Mouse (Mus musculus) heart, adult 18-20 months (tissue): ENCODE measurements around the gene Tcp1. TPM values are rescaled to one million over a fixed set of nuclear protein-coding genes. Genes with fewer than 3 reads are reported as not detected.
"Not testable (repeated sequence)": the region's sequence is repeated elsewhere in the genome, so short reads cannot be mapped to it uniquely, and the experiment has no call there.

Source experiments
- DNase-seq, 2 experiments: peaks; one replicate each; pipeline ENCODE4 v3.0.0; 2021 to 2022; ENCODE audit warnings: mixed read lengths in 1 of 2
- long read RNA-seq, 2 experiments: library from polyadenylated mRNA; stranded (forward); transcript quantifications; one replicate each; pipeline ENCODE4 v2.0.0; 2021
- total RNA-seq, 2 experiments: library from RNA; stranded (reverse); gene quantifications; 2 replicates each; pipeline ENCODE4 v1.2.3; 2021

The Tcp1 gene
- total RNA-seq = 100 to 1,000 TPM; 191 to 206 TPM
- long read RNA-seq, experiment 1, transcript Tcp1-209 (12 exons, 2,446 nt) = major isoform, 126 of 171 reads
- long read RNA-seq, experiment 1, partial matches to known transcripts = 35 of 171 reads
- long read RNA-seq, experiment 1, other reads (novel, unspliced or antisense) = 9 of 171 reads
- long read RNA-seq, experiment 2, transcript Tcp1-209 (12 exons, 2,446 nt) = major isoform, 70 of 99 reads
- long read RNA-seq, experiment 2, partial matches to known transcripts = 26 of 99 reads
- long read RNA-seq, experiment 2, other reads (novel, unspliced or antisense) = 0 of 99 reads

GRCm38 (mm10) chr17:12915488-12915880, at the start of gene Tcp1:
Gene Tcp1, plus strand, starts transcription at chr17:12915701.
- DNase-seq = peak in 1 of 2 experiments; percentile 18

DNA sequence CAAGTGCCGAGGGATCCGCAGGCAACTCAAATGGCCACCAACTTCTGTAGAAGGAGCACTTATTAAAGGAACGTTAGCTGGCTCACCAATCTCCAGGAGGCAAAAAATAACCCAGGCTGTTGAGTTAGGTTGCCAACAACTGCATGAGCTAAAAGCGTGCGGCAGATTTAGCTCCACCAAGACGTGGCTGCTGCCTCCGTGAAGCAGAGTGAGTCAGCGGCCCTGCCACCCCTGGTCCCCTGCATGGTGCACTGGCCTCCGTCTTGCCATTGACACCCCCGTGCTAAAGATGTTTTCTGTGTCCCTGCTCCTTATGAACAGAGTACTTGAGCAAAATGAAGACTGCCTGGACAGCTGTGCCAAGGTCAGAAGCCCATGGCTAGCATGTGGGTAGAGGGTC, 48.6 kb upstream of the Tcp1 start:
- DNase-seq = peak; percentile 50 to 65

GRCm38 (mm10) chr17:12868043-12868442, 47.5 kb upstream of the Tcp1 start, which contains the start of gene Mas1:
Gene Mas1, minus strand, starts transcription at chr17:12868143.
- DNase-seq = no peak

DNA sequence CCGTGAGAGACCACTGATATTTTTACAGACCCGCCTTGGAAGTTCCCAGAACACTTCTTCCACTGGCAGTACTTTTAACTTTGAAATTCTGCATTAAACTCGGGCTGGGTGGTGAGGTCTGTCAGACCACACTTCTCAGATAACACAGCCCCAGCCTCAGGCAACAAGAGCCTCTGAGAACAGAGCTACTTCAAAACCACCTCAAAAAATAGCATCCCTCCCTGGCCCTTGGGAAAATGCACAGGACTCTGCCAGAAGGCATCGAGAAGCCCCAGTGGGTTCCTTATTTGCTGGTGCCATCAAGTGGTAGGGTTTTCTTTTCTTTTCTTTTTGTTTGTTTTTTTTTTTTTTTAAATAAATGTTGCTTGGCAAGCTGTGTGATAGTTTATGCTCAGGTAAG, 46.9 kb upstream of the Tcp1 start:
- DNase-seq = no peak

DNA sequence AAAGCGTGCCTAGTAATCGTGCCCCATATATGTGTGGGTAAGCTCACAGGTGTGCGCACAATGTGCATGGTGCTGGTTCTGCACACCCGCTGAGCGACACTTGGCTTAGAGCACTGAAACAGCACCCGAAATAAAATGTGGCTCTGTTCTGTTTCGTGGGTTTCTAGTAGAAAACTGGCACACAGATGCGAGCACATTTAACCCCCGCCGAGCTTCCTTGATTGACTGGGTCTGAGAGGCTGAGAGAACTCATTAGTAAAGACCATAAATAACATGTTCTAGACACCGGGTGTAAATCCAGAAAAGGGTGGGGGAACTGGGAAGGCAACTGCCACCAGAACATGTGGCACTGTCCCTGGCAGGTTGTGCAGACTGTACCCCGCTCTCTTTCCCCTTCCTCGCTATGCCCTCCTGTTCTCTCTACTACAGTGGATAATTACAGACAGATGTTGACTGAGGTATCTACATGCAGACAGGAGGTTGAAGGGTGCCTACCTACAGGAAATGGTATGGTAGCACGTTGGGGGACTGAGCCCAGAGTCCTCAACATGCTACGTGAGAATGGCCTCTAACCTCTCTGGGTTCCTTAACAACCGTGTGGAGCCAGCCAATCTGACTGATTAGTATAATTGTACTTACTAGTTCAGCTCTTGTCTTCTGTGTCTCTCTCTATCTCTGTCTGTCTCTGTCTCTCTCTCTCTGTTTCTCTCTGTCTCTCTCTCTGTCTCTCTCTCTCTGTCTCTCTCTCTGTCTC, 43.0 kb upstream of the Tcp1 start:
- no peak for DNase-seq

GRCm38 (mm10) chr17:12875734-12876133, 39.8 kb upstream of the Tcp1 start, which contains the start of gene Mrgprh:
Gene Mrgprh, plus strand, starts transcription at chr17:12876034.
- no peak for DNase-seq

DNA sequence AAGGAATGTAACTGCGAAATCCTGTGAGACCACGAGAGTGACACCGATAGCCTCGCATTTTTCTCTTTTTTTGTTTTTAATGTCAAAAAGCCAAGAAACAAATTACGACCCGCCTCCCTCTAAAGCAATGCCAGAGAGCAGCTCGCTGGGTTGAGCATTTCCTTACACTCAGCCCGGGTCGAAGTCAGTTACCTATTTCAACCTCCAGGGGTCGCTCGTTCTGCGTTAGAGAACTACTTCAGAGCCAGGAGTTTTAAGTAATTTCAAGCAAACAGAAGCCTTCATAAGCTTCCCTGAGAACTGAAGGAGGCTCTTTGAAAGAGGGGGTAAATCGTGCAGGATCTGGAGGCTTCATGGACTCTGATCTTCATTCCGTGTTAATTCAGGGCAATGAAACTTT, 35.3 kb upstream of the Tcp1 start:
- peak; percentile 79 to 90 for DNase-seq

DNA sequence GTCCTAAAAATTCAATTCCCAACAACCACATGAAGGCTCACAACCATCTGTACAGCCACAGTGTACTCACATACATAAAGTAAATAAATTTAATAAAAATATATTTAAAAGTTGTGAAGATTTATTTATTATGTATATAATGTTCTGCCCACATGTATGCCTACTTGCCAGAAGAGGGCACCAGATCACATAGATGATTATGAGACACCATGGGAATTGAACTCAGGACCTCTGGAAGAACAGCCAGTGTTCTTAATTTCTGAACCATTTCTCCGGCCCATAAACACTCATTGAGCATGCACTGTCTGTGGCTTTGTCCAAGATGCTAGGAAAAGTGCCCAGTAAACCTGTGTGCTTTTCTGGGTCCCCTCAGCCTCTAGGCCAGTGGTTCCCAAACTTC, 34.3 kb upstream of the Tcp1 start:
- DNase-seq = no peak

DNA sequence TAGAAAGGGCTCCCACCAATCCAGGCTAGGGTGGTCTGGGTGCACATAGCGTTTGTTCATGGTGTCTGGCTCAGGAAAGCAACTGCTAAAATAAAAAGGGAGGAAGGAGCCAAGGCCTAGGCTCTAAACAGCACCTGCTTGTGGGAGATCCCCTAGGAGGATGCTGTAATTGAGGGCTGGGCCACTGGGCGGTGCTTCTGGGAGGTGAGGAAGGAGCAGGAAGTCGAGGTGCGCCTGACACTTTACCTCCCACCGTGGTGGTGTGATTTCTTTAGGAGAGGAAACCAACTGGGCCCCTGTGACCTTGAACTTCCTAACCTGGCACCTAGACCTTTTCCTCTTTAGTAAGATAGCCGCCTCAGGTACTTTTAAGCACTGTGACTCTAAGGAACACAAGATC, 28.9 kb upstream of the Tcp1 start:
- DNase-seq = no peak

DNA sequence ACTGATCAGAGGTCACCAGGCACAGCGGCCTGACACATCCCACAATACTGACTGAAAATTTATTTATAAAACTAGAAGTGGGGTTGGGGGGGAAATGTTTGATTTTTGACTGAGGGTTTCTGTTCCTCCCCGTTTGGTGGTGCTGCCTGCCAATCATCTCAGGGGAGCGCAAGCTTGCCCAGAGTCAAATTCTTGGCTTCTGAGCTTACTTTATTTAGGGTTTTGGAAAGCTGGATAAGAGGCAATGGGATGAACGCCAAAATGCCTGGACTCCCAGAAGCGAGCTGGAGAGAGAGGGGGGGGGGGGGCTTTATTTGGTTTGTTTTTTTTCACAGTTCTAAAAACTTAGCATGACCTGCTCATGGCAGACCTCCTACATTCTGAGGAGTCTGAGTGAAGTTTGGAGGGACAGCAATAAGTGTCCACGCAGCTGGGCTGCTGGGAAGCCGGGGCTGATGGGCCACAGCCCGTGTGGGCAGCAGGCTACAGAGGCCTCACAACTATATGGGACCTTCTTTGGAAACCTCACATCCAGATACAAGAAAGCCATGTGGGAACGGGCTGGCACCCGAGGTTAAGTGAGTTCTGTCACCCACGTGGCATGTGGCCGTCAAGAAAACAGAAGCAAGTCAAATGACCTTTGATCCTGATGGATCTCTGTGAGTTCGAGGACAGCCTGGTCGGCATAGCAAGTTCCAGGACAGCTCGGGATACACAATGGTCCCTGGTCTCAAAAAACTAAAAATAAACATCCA, 28.3 kb upstream of the Tcp1 start:
- DNase-seq = peak; percentile 56 to 69

DNA sequence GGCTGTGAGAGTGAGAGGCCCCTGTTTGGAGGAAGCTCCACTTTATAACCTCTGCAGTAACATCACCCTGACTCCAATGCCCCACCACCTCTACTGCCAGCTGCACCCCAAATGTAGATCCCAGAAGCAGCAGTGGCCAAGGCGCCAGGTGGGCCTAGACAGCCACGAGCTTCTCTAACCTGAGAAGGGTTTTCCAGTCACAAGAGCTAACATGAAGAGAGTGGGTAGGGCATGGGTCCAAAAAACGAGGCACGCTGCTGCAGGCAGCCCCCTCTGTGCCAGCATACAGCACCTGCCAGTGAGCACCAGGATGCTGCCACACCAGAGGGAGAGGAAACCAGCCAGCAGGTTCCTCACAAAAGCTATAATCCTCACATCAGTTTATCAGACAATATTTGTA, 24.4 kb upstream of the Tcp1 start:
- no peak for DNase-seq

- no peak for DNase-seq
Observed at GRCm38 (mm10) chr17:12892033-12892432, 23.5 kb upstream of the Tcp1 start.

GRCm38 (mm10) chr17:12897674-12898073, 17.8 kb upstream of the Tcp1 start:
- DNase-seq = no peak

GRCm38 (mm10) chr17:12898607-12899006, 16.9 kb upstream of the Tcp1 start:
- DNase-seq = not testable (repeated sequence)

DNA sequence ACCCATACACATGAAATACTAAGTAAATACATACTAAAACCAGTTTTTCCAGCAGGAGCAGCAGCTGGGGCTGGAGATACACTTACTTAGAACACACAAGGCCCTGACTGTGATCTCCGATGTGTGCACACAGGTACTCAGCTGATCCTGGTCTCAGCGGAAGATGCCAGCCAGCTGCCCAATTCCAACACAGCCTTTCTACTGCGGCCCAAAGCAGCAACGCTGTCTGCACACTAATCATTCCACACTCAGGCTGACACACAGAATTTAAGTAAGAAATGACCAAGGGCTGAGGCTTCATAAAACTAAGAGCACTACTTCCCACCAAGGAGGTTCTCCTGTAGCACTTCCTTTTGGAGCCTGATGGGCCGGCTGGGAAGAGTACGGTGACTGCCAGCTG, 13.2 kb upstream of the Tcp1 start:
- DNase-seq = no peak

DNA sequence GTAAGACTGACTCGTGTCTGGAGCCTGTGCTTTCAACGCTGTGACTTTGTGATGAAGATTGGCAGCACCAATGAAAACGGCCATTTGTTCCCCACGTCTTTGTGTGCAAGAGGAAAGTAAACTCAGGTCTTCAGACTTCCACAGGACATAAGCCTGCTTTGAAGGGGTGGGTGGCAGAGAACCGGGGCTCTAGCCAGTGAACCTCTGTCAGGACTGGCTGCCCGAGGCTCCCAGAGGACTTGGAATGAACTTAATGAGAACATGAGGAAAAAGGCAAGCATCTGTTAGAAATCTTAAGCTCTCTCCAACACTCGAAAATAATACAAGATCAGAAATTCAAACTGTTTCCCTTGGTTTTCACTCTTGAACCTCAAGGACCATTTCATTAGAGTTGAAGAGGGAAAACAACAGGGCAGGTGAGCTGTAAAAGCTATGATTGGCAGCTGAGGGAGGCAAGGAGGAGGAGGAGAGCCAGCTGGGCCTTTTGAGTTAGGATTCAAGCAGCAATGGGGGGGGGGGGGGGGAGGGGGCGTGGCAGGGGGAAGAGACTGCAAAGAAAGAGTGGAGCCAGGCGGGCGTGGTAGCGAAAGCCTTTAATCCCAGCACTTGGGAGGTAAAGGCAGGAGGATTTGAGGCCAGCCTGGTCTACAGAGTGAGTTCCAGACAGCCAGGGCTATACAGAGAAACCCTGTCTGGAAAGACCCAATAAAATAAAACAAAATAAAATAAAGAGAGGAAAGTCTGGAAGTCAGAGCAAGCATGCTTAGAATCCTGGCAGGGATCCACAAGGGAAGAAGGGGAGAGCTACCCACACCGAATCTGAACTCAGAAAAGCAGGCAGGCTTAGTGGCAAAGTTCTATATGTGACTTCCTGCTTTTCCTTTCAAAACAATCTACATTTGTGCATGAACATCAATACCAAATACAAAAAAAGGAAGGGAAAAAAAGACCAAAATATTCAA, 11.8 kb upstream of the Tcp1 start:
- DNase-seq = no peak

DNA sequence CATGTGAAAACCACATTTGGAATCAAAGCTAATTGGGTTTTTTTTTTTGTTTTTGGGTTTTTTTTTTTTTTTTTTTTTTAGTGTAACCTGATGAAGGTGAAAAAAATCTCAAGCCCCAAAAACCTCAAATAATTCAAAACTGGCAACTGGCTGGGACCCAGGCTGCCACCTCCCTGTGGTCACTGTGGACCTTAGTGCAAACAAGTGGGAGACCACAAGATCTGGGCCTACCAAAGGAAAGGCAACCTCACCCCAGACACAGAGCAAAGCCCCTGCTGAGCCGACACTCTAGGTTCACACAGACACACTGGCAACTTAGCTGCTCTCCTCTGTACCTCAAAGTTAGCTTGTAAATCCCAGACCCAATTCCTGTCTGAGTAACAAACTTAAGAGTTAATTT, 11.2 kb upstream of the Tcp1 start:
- no peak for DNase-seq

DNA sequence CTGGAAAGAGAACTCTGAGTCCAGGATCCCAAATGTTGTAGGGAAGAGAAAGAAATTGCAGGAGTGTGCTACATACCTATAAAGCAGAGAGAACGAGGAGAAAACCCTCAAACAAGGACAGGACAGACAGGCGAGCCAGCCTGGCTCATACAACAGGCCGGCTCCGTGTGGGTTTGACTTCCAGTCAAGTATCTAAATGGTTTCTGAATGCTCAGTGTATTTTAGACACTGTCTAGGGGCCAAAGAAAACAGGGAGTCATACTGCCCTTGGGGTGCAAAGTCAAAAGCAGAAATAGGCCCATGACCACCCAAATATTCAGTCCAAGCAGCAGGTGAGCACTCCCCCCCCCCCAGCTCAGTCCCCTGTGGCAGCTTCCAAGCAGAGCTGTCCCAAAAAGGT, 9.7 kb upstream of the Tcp1 start:
- no peak for DNase-seq

DNA sequence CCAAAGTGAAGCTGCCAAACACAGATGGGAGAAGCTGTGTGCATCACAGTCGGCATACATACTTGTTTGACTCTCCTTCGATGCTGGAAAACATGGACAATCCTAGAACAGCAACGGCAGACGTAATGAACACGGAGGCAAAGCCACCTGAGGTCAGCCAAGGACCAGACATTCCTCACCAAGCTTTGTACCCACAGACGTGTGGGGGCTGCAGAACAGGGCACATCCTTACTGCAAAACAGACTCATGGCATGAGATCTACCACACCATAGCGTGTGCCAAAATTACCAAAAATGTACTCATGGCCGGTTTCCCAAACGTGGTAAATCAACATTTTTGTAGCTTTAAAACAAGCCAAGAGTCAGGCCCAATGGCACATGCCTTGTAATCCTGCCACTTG, 9.1 kb upstream of the Tcp1 start:
- DNase-seq = no peak

DNA sequence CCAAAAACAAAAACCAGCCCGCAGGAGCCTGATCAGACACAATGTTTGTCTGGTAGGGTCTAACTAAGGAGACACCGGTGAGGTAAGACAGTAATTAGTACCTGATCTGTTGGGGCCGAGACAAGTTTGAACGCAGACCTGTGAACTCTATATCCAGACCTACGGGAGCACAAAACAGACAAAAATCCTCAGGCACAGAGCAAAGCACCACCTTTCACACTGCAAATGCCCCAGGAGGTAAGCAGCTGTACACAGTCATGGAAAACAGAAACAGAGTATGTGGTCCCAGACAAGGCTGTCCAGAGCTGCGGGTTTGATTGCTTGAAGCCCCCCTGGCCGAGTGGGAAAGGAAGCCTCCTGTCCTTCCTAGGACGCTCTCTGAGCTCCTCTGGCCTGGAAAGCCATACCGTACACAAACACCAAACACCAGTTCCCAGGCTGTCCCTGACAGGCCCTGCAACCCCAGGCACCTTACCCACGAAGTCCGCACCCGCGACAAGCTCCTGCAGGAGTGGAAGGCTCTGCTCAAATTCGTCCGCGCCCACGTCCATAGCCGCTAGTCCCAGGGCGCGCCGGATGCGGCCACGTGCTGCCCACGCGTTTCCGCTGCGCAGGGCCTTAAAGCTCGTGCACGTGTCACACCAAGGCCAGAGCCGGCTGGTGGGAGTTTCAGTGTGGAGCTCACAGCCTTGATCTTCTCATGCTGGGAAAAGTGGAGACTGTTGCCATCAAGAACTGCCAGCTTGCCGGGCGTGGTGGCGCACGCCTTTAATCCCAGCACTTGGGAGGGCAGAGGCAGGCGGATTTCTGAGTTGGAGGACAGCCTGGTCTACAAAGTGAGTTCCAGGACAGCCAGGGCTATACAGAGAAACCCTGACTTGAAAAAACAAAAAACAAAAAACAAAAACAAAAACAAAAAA, 5.9 kb upstream of the Tcp1 start, which contains the start of gene Pnldc1:
Gene Pnldc1, minus strand, starts transcription at position 870 of the 920 bp plus-strand sequence.
- DNase-seq = no peak

DNA sequence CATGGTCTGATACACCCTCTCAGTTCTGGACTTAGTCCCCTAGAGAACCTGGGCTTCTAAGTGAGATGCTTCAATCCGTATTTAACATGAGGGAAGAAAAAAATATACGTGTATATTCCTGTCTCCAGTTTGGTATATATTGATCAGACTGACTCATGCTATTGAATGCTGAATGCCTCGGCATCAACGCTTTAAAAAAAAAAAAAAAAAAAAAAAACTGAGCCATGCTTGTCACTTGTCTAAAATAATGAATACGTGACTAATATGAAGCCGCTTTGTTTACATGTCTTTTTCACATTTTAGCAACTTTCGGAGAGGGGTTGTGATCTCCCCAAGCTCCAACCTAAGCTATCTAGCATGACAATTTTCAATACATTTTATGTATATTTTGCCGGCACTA, 5.1 kb upstream of the Tcp1 start:
- no peak for DNase-seq
